Mouse (Mus musculus): ENCODE results near the gene Mafb. TPM values are rescaled to one million over a fixed set of nuclear protein-coding genes. Genes with fewer than 3 reads are reported as not detected.
A peak's percentile ranks its signal among the peaks of the same experiment; 100 is the strongest.

Mafb gene
- polyA plus RNA-seq, 1 experiment from 2014 or later: 7.1 TPM

DNA sequence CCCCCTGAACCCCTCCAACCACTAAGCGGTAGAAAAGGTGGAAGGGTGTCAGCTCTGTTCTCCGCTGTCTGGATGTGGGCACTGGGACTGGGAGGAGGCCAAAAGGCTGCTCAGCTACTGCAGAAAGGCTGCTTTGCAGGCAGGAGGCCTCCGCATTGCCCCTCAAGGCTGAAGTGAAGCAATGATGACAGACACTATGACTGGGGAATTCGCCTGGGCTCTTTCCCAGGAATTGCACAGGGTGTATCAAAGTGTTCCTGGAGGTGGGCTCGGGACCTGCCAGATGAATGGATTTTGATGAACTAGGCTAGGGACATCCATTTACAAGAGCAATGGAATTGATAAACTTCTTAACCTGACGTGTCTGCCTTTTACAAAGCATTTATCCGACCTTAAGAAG is 27.9 kb upstream of the Mafb start:
- Histone ChIP-seq H3K4me2 (ENCODE audit: low read length) (no peak overlapping the region), H3K9me3 (ENCODE audit: control insufficient read depth, low read length) (no peaks in the 10 kb centered on the region), H3K4me1 (ENCODE audit: control insufficient read depth in 2 of 2, insufficient read depth in 2 of 2, low read length in 2 of 2) (no peaks in the 10 kb centered on the region), H3K36me3 (ENCODE audit: control insufficient read depth, insufficient read depth, low read length) (no peaks in the 10 kb centered on the region), H3K9ac (ENCODE audit: low read length) (no peak overlapping the region), H3K27ac (replicated peaks in 1 of 2; ENCODE audit: control insufficient read depth in 1 of 2, insufficient read depth in 1 of 2, low read depth in 2 of 2, low read length in 2 of 2) (no peak overlapping the region), H3K27me3 (ENCODE audit: control insufficient read depth, insufficient read depth, low read length) (peaks cover 5% of the 10 kb centered on the region; the same call in 1 of the 2 replicates), H3K4me3 (ENCODE audit: control insufficient read depth in 1 of 2, insufficient read depth in 1 of 2, low read depth in 1 of 2, low read length in 2 of 2) (no peak overlapping the region)
- ATAC-seq (ENCODE audit: insufficient number of reproducible peaks, insufficient read depth, low FRiP score, low read depth): no peak
- 59% methylated on average over 7 of the region's 7 CpGs for WGBS

DNA sequence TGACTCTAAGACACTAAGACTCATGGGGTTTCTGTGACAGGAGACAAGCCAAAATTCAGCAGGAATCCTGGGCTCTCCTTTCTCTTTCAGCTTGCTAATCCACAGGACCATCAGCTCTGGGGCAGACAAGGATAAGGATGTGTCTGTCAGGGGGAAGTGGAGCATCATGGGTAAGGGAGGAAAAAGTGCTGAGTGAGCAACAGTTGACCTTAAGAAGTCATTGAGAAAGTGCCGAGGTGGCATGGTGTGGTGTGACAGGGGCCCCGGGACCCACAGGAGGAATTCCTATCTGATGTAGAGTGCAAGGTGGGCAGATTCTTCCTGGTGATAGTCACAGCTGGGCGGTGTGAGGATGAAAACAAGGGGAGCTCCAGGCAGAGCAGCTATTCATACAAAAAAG is 25.8 kb upstream of the Mafb start:
- 48% methylated on average over 3 of the region's 3 CpGs for WGBS
- ATAC-seq (ENCODE audit: insufficient number of reproducible peaks, insufficient read depth, low FRiP score, low read depth): no peak
- Histone ChIP-seq H3K27ac (replicated peaks in 1 of 2; ENCODE audit: control insufficient read depth in 1 of 2, insufficient read depth in 1 of 2, low read depth in 2 of 2, low read length in 2 of 2) (no peak overlapping the region), H3K27me3 (ENCODE audit: control insufficient read depth, insufficient read depth, low read length) (peaks cover 5% of the 10 kb centered on the region; the same call in 1 of the 2 replicates), H3K4me1 (ENCODE audit: control insufficient read depth in 2 of 2, insufficient read depth in 2 of 2, low read length in 2 of 2) (no peaks in the 10 kb centered on the region), H3K36me3 (ENCODE audit: control insufficient read depth, insufficient read depth, low read length) (no peaks in the 10 kb centered on the region), H3K4me2 (ENCODE audit: low read length) (no peak overlapping the region), H3K4me3 (ENCODE audit: control insufficient read depth in 1 of 2, insufficient read depth in 1 of 2, low read depth in 1 of 2, low read length in 2 of 2) (no peak overlapping the region), H3K9me3 (ENCODE audit: control insufficient read depth, low read length) (no peaks in the 10 kb centered on the region), H3K9ac (ENCODE audit: low read length) (no peak overlapping the region)

DNA sequence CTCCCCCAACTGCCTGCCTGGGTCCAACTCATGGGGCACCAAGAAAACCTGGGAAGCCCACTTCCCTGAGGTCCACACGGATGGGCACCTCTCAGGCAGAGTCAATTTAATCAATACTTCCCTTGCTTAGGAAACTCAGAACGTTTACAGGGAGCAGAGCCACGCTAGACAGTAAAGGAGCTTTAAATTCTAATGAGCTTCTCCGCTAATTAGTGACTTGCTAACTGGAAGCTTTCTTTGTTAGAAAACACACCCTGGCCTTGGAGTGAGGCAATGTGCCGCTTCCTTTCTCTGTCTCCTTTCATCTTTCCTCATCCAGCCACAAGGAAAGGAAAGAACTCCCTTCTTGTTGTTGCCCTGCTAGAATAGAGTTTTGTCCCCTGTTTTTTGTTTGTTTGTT is 21.7 kb upstream of the Mafb start:
- ATAC-seq (ENCODE audit: insufficient number of reproducible peaks, insufficient read depth, low FRiP score, low read depth): no peak
- Histone ChIP-seq H3K27me3 (ENCODE audit: control insufficient read depth, insufficient read depth, low read length) (peaks cover 5% of the 10 kb centered on the region; the same call in 1 of the 2 replicates), H3K9ac (ENCODE audit: low read length) (no peak overlapping the region), H3K9me3 (ENCODE audit: control insufficient read depth, low read length) (no peaks in the 10 kb centered on the region), H3K4me1 (ENCODE audit: control insufficient read depth in 2 of 2, insufficient read depth in 2 of 2, low read length in 2 of 2) (no peaks in the 10 kb centered on the region), H3K4me3 (ENCODE audit: control insufficient read depth in 1 of 2, insufficient read depth in 1 of 2, low read depth in 1 of 2, low read length in 2 of 2) (no peak overlapping the region), H3K4me2 (ENCODE audit: low read length) (no peak overlapping the region), H3K36me3 (ENCODE audit: control insufficient read depth, insufficient read depth, low read length) (no peaks in the 10 kb centered on the region), H3K27ac (replicated peaks in 1 of 2; ENCODE audit: control insufficient read depth in 1 of 2, insufficient read depth in 1 of 2, low read depth in 2 of 2, low read length in 2 of 2) (no peak overlapping the region)
- WGBS: 39% methylated on average over 5 of the region's 5 CpGs

DNA sequence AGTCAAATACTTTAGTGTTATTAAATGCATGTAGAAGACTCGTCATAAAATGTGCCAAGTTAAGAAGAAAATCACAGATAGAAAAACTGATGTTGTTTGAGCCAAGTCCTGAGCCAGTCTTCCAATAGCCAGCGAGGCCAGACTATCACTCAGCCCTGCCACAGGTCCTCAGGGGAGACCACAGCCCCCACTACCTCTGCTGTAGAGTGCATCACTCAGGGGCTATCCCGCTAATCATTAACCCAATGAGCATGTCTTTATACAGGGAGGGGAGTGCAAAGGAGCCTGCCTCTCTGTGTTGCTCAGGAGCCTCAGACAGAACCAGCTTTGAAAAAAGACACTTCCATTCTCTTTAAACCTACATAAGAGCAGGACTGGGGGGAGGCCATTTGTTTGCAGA is 16.6 kb upstream of the Mafb start:
- Histone ChIP-seq H3K36me3 (ENCODE audit: control insufficient read depth, insufficient read depth, low read length) (no peaks in the 10 kb centered on the region), H3K4me3 (ENCODE audit: control insufficient read depth in 1 of 2, insufficient read depth in 1 of 2, low read depth in 1 of 2, low read length in 2 of 2) (no peak overlapping the region), H3K27ac (replicated peaks in 1 of 2; ENCODE audit: control insufficient read depth in 1 of 2, insufficient read depth in 1 of 2, low read depth in 2 of 2, low read length in 2 of 2) (no peak overlapping the region), H3K9me3 (ENCODE audit: control insufficient read depth, low read length) (no peaks in the 10 kb centered on the region), H3K4me2 (ENCODE audit: low read length) (no peak overlapping the region), H3K4me1 (ENCODE audit: control insufficient read depth in 2 of 2, insufficient read depth in 2 of 2, low read length in 2 of 2) (no peaks in the 10 kb centered on the region), H3K27me3 (ENCODE audit: control insufficient read depth, insufficient read depth, low read length) (no peaks in the 10 kb centered on the region; the same call in 1 of the 2 replicates), H3K9ac (ENCODE audit: low read length) (no peak overlapping the region)
- 52% methylated on average over 3 of the region's 3 CpGs for WGBS
- ATAC-seq (ENCODE audit: insufficient number of reproducible peaks, insufficient read depth, low FRiP score, low read depth): no peak

DNA sequence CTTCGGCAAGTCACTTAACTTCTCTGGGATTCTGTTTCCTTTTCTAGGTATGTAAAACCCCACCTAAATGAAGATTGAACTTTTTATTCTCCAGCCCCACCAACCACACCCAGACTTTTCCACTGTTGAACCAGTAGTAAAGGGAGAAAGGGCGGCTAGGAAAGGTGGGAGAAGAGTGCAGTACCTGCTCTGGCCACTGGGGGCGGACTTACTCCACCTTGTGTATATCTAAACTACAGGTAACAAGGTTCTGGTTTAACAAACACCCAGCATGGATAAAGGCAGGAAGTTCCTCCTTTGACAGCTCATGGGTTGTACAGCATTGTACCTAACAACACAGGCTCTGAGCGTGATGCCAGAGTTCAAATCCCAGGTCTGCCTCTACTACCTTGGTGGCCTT is 11.4 kb upstream of the Mafb start:
- no peak for ATAC-seq (ENCODE audit: insufficient number of reproducible peaks, insufficient read depth, low FRiP score, low read depth)
- Histone ChIP-seq H3K4me3 (ENCODE audit: control insufficient read depth in 1 of 2, insufficient read depth in 1 of 2, low read depth in 1 of 2, low read length in 2 of 2) (no peak overlapping the region), H3K9ac (ENCODE audit: low read length) (no peak overlapping the region), H3K9me3 (ENCODE audit: control insufficient read depth, low read length) (no peaks in the 10 kb centered on the region), H3K36me3 (ENCODE audit: control insufficient read depth, insufficient read depth, low read length) (no peaks in the 10 kb centered on the region), H3K27ac (replicated peaks in 1 of 2; ENCODE audit: control insufficient read depth in 1 of 2, insufficient read depth in 1 of 2, low read depth in 2 of 2, low read length in 2 of 2) (no peak overlapping the region), H3K4me2 (ENCODE audit: low read length) (no peak overlapping the region), H3K4me1 (ENCODE audit: control insufficient read depth in 2 of 2, insufficient read depth in 2 of 2, low read length in 2 of 2) (peaks cover 0 to 4% of the 10 kb centered on the region in 2 experiments; a peak in 3 of 4 replicates), H3K27me3 (ENCODE audit: control insufficient read depth, insufficient read depth, low read length) (peaks cover 43% of the 10 kb centered on the region)
- 39% methylated on average over 4 of the region's 4 CpGs for WGBS

DNA sequence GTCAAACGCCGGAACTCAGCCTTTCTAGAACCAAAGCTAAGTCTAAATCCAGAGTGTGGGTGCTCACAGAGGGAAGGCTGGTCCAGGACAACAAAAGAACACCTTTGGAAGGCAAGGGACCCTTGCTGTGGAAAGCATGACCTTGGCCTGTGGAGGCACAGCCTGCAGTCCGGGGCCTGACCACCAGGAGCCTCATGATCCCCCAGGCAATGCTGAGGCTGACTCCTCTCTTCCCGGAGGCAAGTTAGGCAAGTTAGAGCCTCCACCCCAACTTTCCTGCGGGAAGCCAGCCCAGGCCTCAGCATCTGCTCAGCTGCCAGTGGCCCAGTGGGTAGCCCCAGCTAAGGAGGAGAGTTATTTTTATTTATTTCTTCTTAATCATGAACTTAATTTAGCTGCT is 9.4 kb upstream of the Mafb start:
- H3K36me3 ChIP-seq (ENCODE audit: control insufficient read depth, insufficient read depth, low read length): no peaks in the 10 kb centered on the region
- H3K4me1 ChIP-seq (ENCODE audit: control insufficient read depth in 2 of 2, insufficient read depth in 2 of 2, low read length in 2 of 2): peaks cover 0 to 4% of the 10 kb centered on the region in 2 experiments; a peak in 3 of 4 replicates
- WGBS: 39% methylated on average over 5 of the region's 5 CpGs
- H3K27ac ChIP-seq (replicated peaks in 1 of 2; ENCODE audit: control insufficient read depth in 1 of 2, insufficient read depth in 1 of 2, low read depth in 2 of 2, low read length in 2 of 2): no peak overlapping the region
- H3K9ac ChIP-seq (ENCODE audit: low read length): no peak overlapping the region
- no peak for ATAC-seq (ENCODE audit: insufficient number of reproducible peaks, insufficient read depth, low FRiP score, low read depth)
- H3K27me3 ChIP-seq (ENCODE audit: control insufficient read depth, insufficient read depth, low read length): peaks cover 63% of the 10 kb centered on the region
- no peaks in the 10 kb centered on the region for H3K9me3 ChIP-seq (ENCODE audit: control insufficient read depth, low read length)
- no peak overlapping the region for H3K4me2 ChIP-seq (ENCODE audit: low read length)
- H3K4me3 ChIP-seq (ENCODE audit: control insufficient read depth in 1 of 2, insufficient read depth in 1 of 2, low read depth in 1 of 2, low read length in 2 of 2): no peak overlapping the region

DNA sequence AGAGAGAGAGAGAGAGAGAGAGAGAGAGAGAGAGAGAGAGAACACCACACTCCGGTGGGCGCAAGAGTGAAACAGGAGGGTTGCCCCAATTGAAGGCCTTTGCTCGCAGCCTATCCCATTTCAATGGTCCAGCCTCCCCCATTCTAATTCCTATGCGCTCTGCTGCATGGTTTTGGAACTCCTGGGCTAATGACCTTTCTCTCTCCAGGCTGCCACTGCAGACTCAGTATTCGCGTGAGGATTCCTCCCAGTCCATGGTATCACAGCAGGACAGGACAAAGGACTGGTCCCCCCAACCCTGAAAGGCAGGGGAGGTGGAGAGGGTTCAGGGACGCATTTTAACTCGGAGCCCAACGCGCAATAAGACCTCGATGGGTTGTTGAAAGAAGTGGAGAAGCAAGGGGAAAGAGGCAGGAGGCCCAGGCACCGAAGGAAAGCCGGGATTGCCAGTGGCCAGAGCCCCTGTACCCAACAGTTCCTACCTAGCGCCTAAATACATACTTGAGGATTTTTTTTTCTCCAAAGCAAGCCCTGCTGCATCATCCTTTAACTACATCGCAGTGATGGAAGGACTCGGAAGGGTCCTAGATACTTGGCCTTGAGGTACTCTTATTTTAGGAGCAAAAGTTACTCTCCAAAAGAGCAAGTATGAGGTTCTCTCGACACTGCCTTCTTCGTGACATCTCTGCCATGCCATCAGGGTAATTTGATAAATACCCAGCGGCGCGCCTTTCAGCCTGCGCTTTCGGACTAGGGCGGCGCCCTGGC is 3.0 kb upstream of the Mafb start:
- H3K4me1 ChIP-seq (ENCODE audit: control insufficient read depth in 2 of 2, insufficient read depth in 2 of 2, low read length in 2 of 2): peaks cover 12 to 26% of the 10 kb centered on the region in 2 experiments; a peak in 3 of 4 replicates
- H3K4me2 ChIP-seq (ENCODE audit: low read length): peak overlapping the region; percentile 98
- no peak for ATAC-seq (ENCODE audit: insufficient number of reproducible peaks, insufficient read depth, low FRiP score, low read depth)
- no peaks in the 10 kb centered on the region for H3K36me3 ChIP-seq (ENCODE audit: control insufficient read depth, insufficient read depth, low read length)
- 3% methylated on average over 25 of the region's 25 CpGs for WGBS
- no peaks in the 10 kb centered on the region for H3K9me3 ChIP-seq (ENCODE audit: control insufficient read depth, low read length)
- H3K27ac ChIP-seq (replicated peaks in 1 of 2; ENCODE audit: control insufficient read depth in 1 of 2, insufficient read depth in 1 of 2, low read depth in 2 of 2, low read length in 2 of 2): no peak overlapping the region
- peaks cover 75% of the 10 kb centered on the region for H3K27me3 ChIP-seq (ENCODE audit: control insufficient read depth, insufficient read depth, low read length)
- no peak overlapping the region for H3K9ac ChIP-seq (ENCODE audit: low read length)
- H3K4me3 ChIP-seq (ENCODE audit: control insufficient read depth in 1 of 2, insufficient read depth in 1 of 2, low read depth in 1 of 2, low read length in 2 of 2): peak overlapping the region; percentile 38 to 53; a peak in 3 of 4 replicates
